Mouse (Mus musculus) CD4-positive, CD25-positive, alpha-beta regulatory T cell, adult 2 months (primary cell): ENCODE measurements around the gene Atm.
A peak's percentile ranks its signal among the peaks of the same experiment; 100 is the strongest.

Source experiments
- DNase-seq: peaks from one replicate; pipeline ENCODE4 v3.0.0-alpha.2; 2012; ENCODE audit warnings: low read depth, low spot score

Gene Atm

DNA sequence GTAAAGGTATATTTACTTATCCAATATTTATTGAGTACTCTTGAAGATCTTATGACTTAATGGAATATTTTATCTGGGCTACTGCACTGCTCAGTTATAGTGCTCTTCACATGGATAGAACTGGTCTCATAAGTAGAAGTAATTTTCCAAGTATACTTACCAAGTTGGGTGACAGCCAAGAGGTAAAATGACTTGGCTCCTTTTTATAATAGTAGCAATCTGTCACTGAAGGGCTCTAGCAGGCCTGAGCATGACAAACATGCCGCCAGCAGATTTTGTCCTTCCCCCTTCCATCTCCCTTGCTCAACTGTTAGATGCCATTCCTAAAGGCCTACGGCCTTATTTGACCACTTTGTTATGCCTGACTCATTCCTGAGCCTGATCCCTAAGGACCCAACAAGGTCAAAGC lies 127.6 kb downstream of the Atm start:
- DNase-seq, result no peak

DNA sequence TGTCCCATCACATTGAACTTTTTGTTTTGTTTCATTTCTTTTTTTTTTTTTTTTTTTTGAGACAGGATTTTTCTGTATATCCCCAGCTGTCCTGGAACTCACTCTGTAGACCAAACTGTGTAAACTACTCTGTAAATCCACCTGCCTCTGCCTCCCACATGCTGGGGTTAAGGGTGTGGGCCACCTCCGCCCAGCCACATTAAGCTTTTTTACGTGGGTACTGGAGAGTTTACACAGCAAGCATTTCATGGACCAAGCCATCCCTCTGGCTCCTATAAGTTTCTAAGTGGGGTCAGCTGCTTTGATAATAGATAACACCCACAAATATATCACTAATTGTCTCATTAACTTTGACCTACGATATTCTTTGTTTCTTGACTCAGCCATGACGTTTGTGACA lies 128.0 kb downstream of the Atm start:
- DNase-seq, result no peak

DNA sequence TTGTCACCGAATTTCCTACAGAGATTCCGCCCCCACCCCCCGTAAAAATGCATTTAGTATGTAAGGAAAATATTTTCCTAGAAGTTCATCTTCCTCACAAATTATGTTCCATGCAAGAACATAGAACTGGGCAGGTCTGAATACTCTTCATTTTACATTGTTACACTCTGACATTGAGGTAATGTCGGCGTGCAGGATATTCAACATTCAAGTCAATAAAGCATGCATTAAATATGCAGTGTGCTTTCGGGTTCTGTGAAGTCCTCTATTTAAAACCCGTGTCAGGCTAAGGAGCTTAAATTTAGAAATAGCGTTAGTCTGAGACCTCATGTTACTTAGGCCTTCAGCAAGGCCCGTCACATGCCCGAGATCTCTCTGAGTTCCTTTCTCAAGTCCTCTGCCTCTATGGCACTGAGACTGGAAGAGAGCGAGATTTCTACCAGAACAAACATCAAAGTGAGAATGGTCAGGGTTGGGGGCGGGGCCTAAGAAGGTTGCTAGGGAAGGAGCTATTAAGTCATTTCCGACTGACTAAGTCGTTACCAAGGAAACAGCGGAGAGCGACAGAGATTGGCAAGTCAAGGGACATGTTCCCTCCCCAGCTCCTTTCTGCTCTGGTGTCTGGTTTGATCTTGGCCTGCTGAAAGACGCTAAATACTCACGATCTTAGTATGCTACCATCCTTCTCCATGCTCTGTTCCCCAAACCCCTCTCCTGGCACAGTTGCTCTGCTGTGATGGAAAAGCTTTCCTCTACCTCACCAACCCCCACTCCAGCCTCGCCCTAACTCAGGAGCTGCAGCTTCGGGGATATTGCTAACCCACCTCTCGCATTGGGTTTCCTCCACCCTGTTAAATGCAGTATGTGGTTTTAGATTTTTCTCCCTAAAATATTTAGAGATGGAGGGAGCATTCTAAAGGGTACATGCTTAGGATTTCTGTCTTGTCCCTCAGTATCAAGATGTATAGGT lies 131.5 kb downstream of the Atm start:
- peak; percentile 94 for DNase-seq

DNA sequence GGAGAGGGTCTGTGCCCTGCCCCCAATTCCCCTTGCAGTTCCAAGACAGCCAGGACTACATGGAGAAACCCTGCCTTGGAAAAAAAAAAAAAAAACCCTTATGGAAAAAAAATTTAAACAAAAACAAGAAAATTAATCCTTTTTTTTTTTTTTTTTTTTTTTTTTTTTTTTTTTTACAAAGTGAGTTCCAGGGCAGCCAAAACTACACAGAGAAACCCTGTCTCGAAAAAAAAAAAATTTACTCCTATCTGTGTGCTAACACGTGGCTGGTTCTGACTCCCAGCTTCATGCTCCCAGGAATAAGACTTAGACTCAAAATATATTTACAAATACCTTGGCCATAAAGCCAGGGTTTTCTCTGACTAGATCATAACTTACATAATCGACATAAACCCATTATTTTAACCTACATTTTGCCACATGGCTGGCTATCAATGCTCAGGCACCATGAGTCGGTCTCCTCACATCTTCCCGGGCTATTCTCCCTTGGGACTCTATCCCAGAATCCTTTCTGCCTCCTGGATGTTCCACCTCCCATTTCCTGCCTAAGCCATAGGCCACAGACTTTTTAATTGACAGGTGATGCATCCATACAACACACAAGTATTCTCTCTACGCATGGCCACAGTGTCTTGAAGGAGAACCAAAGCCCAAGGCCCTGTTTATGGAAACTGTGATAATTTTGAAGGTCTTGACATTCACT lies 132.3 kb downstream of the Atm start:
- peak; percentile 10 for DNase-seq

DNA sequence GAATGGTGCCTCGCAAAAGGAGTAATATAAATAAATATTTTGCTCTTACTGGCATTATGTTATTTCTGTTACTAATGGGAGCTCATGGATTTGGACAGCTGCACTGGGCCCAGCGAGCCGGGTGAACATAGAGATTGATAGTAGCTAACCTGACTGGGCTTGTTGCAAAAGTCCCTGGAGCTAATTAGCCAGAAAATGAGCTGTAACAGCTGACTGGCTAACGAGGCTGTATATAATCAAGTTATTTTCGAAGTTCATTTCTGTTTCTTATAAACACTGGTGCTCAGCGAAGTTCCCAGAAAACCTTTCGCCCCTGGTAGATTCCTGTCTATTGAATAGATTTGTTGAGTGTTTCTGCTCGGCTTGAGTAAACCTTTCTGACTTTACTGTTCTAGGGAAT lies 133.5 kb downstream of the Atm start:
- DNase-seq, result no peak

DNA sequence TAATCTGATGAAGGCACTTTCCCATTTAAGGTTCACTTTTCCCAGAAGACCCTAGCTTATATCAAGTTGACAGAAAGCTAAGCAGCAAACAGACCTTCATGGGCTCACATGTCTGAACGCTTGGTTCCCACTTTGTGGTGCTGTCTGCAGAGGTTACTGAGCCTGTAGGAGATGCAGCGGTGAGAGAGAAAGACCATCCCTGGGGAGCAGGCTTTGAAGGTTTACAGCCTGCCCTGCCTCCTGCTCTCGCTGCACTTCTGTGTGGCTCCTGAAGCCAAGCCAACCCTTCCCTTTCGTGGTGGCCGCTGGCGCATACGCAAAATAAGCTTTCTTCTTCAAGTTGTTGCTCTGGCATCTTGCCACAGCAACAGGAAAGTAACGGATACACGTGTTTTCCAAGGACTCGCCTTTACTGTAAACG lies 134.2 kb downstream of the Atm start, which contains the start of gene 4930550C14Rik:
Gene 4930550C14Rik, plus strand, starts transcription at position 35 of the 421 bp plus-strand sequence.
- no peak for DNase-seq

DNA sequence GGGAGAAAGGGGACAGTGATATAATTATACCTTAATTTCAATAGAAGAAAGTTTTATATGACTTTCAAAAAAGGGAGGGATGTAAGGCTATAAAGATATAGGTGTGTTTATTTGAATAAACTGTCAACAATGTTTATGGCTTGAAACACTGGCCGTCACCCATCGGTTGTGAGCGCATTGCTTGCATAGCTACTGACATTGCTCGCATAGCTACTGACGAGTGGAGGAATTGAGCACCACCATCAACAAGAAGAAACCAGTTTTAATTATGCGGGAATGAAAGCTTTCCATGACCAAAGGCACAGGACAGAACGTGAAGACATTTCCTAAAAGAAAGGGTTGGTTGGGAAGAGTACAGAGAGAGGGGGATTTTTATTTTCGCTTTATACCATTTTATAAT lies 135.4 kb downstream of the Atm start:
- no peak for DNase-seq

DNA sequence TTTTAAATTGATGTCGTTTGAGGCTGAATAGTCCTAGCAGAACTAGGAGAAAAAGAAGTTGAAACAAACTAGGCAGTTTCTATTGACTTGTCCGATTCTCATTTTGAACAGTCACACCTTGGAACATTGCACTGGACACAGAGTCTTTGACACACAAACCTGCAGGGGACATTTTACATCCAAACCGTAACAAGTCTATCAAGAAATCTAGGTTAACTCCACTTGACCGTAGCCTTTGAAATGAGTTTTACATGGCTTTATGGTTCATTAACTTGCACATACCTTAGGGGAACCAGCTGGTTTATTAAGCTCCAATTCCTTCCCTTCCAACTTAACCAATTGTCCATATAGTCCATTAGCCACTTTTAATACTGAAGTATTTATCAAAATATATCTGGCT lies 135.8 kb downstream of the Atm start:
- DNase-seq, result no peak

- no peak for DNase-seq
Measured at GRCm38 (mm10) chr9:53399537-53399936, 137.0 kb downstream of the Atm start.

- peak; percentile 93 for DNase-seq
Measured at GRCm38 (mm10) chr9:53398388-53398700, 138.2 kb downstream of the Atm start.

DNA sequence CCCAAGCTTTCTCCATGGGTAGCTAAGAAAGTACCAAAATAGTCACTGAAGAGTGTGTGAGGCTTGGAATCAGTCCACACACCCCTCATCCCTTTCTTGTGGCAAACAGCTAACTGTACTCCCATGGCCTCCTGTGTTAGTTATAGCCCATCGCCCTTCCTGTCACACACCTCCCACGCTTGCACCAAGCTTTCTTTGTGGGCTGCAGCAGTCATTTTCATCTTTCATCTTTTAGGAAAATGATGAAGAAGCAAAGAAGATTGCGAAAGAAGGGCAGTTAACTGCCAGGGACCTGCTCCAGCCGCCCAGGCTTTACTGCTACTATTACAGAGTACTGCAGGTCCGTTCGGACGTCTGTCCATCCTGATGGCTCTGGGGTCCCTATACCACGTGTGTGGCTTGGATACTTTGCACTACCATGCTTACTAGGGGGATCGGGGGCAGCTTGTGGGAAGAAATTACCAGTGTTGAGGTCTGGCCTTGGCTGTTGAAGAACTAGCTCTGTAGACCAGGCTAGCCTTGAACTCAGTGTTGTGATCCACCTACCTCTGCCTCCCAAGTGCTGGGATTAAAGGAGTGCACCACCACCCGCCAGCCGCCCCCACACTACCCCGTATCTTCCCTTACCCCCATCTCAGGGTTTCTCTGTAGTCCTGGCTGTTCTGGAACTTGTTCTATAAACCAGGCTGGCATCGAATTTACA lies 138.7 kb downstream of the Atm start:
- no peak for DNase-seq

DNA sequence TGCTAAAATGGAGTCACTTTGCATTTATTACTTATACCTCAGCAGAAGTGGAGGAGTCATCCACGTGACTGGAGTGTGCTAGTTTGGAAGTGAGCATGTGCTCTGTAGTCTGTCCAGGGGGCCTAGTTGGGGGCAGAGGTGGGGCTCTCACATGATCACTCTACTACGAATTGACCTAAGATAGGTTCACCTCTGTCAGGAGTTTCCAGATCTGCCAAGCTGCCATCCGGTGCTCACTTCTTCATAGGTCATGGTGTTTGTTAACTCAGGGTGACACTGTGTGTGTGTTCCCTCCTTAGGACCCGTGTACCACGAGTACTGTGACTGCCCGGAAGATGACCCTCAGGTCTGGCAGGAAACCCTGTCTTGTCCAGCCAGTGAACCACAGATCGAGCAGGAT lies 146.4 kb downstream of the Atm start:
- no peak for DNase-seq
